Mouse (Mus musculus) ES-Bruce4 (cell line): ENCODE measurements around the gene Mdm2.

Experiments used
- CTCF ChIP-seq: IDR thresholded peaks from one replicate; pipeline ENCODE4 v1.8.1; 2011; ENCODE audit warnings: low read depth, low read length
- EP300 ChIP-seq: IDR thresholded peaks from 2 replicates; pipeline ENCODE4 v1.6.1; 2011; ENCODE audit warnings: low read depth, low read length; ENCODE audit not compliant: insufficient read depth

- TF ChIP-seq CTCF (no peak), EP300 (no peak)
Measured at GRCm38 (mm10) chr10:117747711-117748110, 37.2 kb upstream of the Mdm2 start.
